Mouse (Mus musculus): ENCODE data around the gene Ptrh1.

DNA sequence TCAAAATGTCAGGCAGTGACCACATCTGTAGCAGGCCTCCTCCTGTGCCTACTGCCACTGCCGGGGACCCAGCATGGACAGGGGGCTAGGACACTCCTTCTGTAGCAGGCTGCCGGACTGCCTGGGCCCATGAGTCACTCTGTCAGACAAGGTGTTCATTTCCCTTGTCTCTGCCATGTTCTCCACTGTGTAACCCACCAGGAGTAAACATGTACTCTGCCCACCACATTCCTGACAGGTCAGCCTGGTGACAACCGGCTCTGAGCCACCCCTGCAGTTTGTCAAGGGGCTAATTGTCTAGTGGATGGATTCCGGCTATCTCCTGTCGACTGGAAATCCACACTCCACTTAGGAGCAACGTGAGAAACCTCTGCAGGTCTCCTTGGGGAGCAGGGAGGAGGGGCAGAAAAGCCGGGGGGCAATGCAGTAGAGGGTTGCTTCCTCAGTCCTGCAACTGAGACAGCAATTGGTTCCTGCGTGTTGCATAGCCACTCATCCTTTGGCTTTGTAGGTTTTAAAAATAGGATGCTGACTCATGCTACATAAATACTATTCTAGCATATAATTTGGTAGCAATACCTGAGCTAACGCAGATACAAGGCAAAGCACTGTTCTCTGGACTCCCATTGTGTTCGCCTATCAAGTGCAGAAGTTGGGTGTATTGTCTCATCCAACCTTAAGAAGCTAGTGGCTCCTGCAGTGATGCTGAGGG lies 22.8 kb downstream of the Ptrh1 start:
- TF ChIP-seq CTCF (IDR thresholded peaks at IDR 0.05) (no peak), POLR2A (IDR thresholded peaks at IDR 0.05; ENCODE audit: insufficient read depth, low read depth, low read length) (no peak)
